12 mouse cellular contexts compared by ENCODE assay signal in the genomic region with DNA sequence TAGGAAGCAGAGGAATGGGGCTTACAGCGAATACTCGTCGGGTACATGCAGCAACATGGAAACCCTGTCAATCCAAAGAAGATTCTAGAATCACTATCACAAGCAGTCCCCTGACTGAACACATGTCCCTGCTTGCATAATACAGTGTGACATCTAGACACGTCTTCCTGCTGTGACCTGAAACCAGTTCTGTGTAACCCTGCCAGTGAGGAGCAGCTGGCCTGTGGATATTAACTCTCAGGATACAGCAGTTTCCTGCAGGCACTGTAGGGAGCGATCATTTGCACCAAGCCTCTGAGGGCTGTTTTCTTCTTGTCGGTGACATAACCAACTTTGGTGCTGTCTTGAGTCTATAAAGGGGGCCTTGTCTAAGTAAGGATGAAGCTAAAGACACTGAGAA. TPM values are rescaled to one million over a fixed set of nuclear protein-coding genes. Genes with fewer than 3 reads are reported as not detected.
DNase-seq lines count a peak whose midpoint lies in the region; ATAC-seq and TF ChIP-seq lines count a peak whose summit lies in the region.
"Had no signal": no experiment of that assay in that cellular context is flagged by ENCODE, and none has a peak within 500 bp of the region (broad histone marks: within the 10 kb centered on the region; RNA-seq: fewer than 3 reads in every experiment).

No protein-coding gene starts in this region.

- intact Hi-C loops in gastrocnemius, postnatal 36 days (cut with DNase I) = no loop called here
- intact Hi-C loops in left cerebral cortex, adult 2 months (cut with DNase I) = no loop called here

- DNase-seq in gastrocnemius, adult 18-20 months (ENCODE audit: low spot score) = peak; percentile 64
- DNase-seq in gastrocnemius, postnatal 36 days = no peak
- DNase-seq in left cerebral cortex, adult 2 months (ENCODE audit: extremely low spot score in 1 of 2, low spot score in 2 of 2) = no peak
- no peak for DNase-seq in left cerebral cortex, adult 9 months (ENCODE audit: low spot score in 2 of 2)
- DNase-seq in Muller cell, postnatal 12 days (ENCODE audit: inconsistent ontology term) = peak; percentile 12
- peak; percentile 45 for DNase-seq in heart, postnatal 0 days (ENCODE audit: low spot score)
- DNase-seq in thymus, postnatal 14 days = no peak

- TF ChIP-seq EP300 in heart, postnatal 0 days (IDR thresholded peaks at IDR 0.05; ENCODE audit: low read depth) = no peak

- no peaks in the 10 kb centered on the region; the same call in 1 of the 2 replicates for H3K36me3 ChIP-seq in heart, postnatal 0 days (replicated peaks; ENCODE audit: control insufficient read depth, insufficient read depth, low read length)
- H3K36me3 ChIP-seq: forebrain, embryonic 10.5 days; midbrain, embryonic 15.5 days had no signal

- no peak overlapping the region for H3K4me3 ChIP-seq in left cerebral cortex, adult 2 months
- no peak overlapping the region for H3K4me3 ChIP-seq in heart, postnatal 0 days (ENCODE audit: low read depth, low read length)
- H3K4me3 ChIP-seq: forebrain, embryonic 10.5 days; midbrain, embryonic 15.5 days had no signal

- 60% methylated on average over 6 of the region's 6 CpGs for WGBS in heart, postnatal 0 days

- no peaks in the 10 kb centered on the region for H3K9me3 ChIP-seq in heart, postnatal 0 days (replicated peaks; ENCODE audit: control insufficient read depth, low read length)
- H3K9me3 ChIP-seq: forebrain, embryonic 10.5 days; midbrain, embryonic 15.5 days had no signal

- peaks cover 36% of the 10 kb centered on the region for H3K4me1 ChIP-seq in heart, postnatal 0 days (ENCODE audit: control insufficient read depth, insufficient read depth)

- no peak overlapping the region for H3K4me2 ChIP-seq in heart, postnatal 0 days (ENCODE audit: low read depth, low read length)
- H3K4me2 ChIP-seq: midbrain, embryonic 15.5 days had no signal

- H3K9ac ChIP-seq in heart, postnatal 0 days (replicated peaks; ENCODE audit: low read depth, low read length) = no peak overlapping the region
- H3K9ac ChIP-seq: midbrain, embryonic 15.5 days had no signal

- no peaks in the 10 kb centered on the region for H3K27me3 ChIP-seq in heart, postnatal 0 days (ENCODE audit: control insufficient read depth, insufficient read depth, low read length)
- H3K27me3 ChIP-seq: midbrain, embryonic 15.5 days had no signal

- H3K27ac ChIP-seq in left cerebral cortex, adult 2 months = peak overlapping the region; percentile 56; the same call in 1 of the 2 replicates
- peak overlapping the region; percentile 79 for H3K27ac ChIP-seq in heart, postnatal 0 days (ENCODE audit: low read depth)
- H3K27ac ChIP-seq: forebrain, embryonic 10.5 days; midbrain, embryonic 15.5 days had no signal

- no peak for ATAC-seq in heart, postnatal 0 days (ENCODE audit: insufficient read depth, low read depth)
- ATAC-seq in erythroid progenitor cell, adult 5-6 weeks (replicated peaks; ENCODE audit: low FRiP score, poor library complexity, severe bottlenecking) = no peak
- ATAC-seq: midbrain, embryonic 15.5 days had no signal

- TF ChIP-seq CTCF in left cerebral cortex, adult 2 months (IDR thresholded peaks at IDR 0.05) = no peak
- TF ChIP-seq CTCF in heart, postnatal 0 days (IDR thresholded peaks at IDR 0.05; ENCODE audit: low read depth) = no peak

RNA-seq across cellular contexts. Expression of a gene that starts 4.4 kb away (rescaled TPM):
- total RNA-seq in gastrocnemius, adult 18-20 months (2021) = 10 to 100 TPM; 21.7 to 24.2 TPM
- total RNA-seq in gastrocnemius, postnatal 36 days (2021) = 10 to 100 TPM; 22.1 to 24.1 TPM
- total RNA-seq in left cerebral cortex, adult 2 months (2021) = 10 to 100 TPM; 29.0 to 30.1 TPM
- 42.4 and 50.9 TPM in 2 replicates for total RNA-seq in heart, postnatal 0 days (2014; rRNA removed; ENCODE audit: low replicate concordance)
- polyA plus RNA-seq in heart, postnatal 0 days (2015; fragmentation: Nextera tagmentation; extraction: Ambion mirVana) = 21.9 and 22.0 TPM in 2 replicates
- total RNA-seq in erythroid progenitor cell, adult 5-6 weeks (2015; ENCODE audit: low replicate concordance) = 29.3 and 42.2 TPM in 2 replicates
- total RNA-seq in erythroid progenitor cell, adult 5-6 weeks (2017; ENCODE audit: low replicate concordance) = 15.8 and 20.8 TPM in 2 replicates

RNA-seq across cellular contexts. Expression of a gene that starts 4.9 kb away (rescaled TPM):
- 10 to 100 TPM; 56.5 to 65.3 TPM for total RNA-seq in gastrocnemius, adult 18-20 months (2021)
- total RNA-seq in gastrocnemius, postnatal 36 days (2021) = 10 to 100 TPM; 55.3 to 59.5 TPM
- total RNA-seq in left cerebral cortex, adult 2 months (2021) = 10 to 100 TPM; 31.7 to 31.8 TPM
- 40.0 and 52.2 TPM in 2 replicates for total RNA-seq in heart, postnatal 0 days (2014; rRNA removed; ENCODE audit: low replicate concordance)
- 1.1 and 1.2 TPM in 2 replicates for polyA plus RNA-seq in heart, postnatal 0 days (2015; fragmentation: Nextera tagmentation; extraction: Ambion mirVana)
- 32.8 and 35.2 TPM in 2 replicates for total RNA-seq in erythroid progenitor cell, adult 5-6 weeks (2015; ENCODE audit: low replicate concordance)
- 45.6 and 67.9 TPM in 2 replicates for total RNA-seq in erythroid progenitor cell, adult 5-6 weeks (2017; ENCODE audit: low replicate concordance)

RNA-seq across cellular contexts. Expression of a gene that starts 5.6 kb away (rescaled TPM):
- not detected for total RNA-seq in gastrocnemius, adult 18-20 months (2021)
- total RNA-seq in gastrocnemius, postnatal 36 days (2021) = not detected
- total RNA-seq in left cerebral cortex, adult 2 months (2021) = not detected
- not detected in 2 replicates for total RNA-seq in heart, postnatal 0 days (2014; rRNA removed; ENCODE audit: low replicate concordance)
- not detected in 2 replicates for polyA plus RNA-seq in heart, postnatal 0 days (2015; fragmentation: Nextera tagmentation; extraction: Ambion mirVana)
- not detected in 2 replicates for total RNA-seq in erythroid progenitor cell, adult 5-6 weeks (2015; ENCODE audit: low replicate concordance)
- not detected in 2 replicates for total RNA-seq in erythroid progenitor cell, adult 5-6 weeks (2017; ENCODE audit: low replicate concordance)
- total RNA-seq: layer of hippocampus, postnatal 25 days had no signal
- polyA plus RNA-seq: cerebellum, adult 2 months; forebrain, embryonic 10.5 days; midbrain, embryonic 15.5 days had no signal

RNA-seq across cellular contexts. Expression of a gene that starts 27.0 kb away (rescaled TPM):
- 10 to 100 TPM in 1 of 2 experiments, 1 to 10 TPM in 1; 8.4 to 13.9 TPM for total RNA-seq in gastrocnemius, adult 18-20 months (2021)
- 10 to 100 TPM; 14.2 to 15.9 TPM for total RNA-seq in gastrocnemius, postnatal 36 days (2021)
- total RNA-seq in left cerebral cortex, adult 2 months (2021) = 100 to 1,000 TPM; 334 to 335 TPM
- 38.4 and 49.8 TPM in 2 replicates for total RNA-seq in heart, postnatal 0 days (2014; rRNA removed; ENCODE audit: low replicate concordance)
- 15.7 and 17.8 TPM in 2 replicates for polyA plus RNA-seq in heart, postnatal 0 days (2015; fragmentation: Nextera tagmentation; extraction: Ambion mirVana)
- 2.2 and 14.7 TPM in 2 replicates for total RNA-seq in erythroid progenitor cell, adult 5-6 weeks (2015; ENCODE audit: low replicate concordance)
- total RNA-seq in erythroid progenitor cell, adult 5-6 weeks (2017; ENCODE audit: low replicate concordance) = not detected in 2 replicates

Comparison
In these comparisons a context has a peak if more than half of its experiments do, and no peak if none do; other contexts are left out.
1. DNase-seq: peak in gastrocnemius, adult 18-20 months (single experiment), Muller cell, postnatal 12 days (single experiment) and heart, postnatal 0 days (single experiment); none in gastrocnemius, postnatal 36 days (0 of 2), left cerebral cortex, adult 2 months (0 of 2), left cerebral cortex, adult 9 months (0 of 2) and thymus, postnatal 14 days (single experiment).